Mouse (Mus musculus): ENCODE measurements around the gene Arsb. TPM values are rescaled to one million over a fixed set of nuclear protein-coding genes. Genes with fewer than 3 reads are reported as not detected.

Gene Arsb
- polyA plus RNA-seq, 1 experiment from 2014 or later, result 4.9 TPM

DNA sequence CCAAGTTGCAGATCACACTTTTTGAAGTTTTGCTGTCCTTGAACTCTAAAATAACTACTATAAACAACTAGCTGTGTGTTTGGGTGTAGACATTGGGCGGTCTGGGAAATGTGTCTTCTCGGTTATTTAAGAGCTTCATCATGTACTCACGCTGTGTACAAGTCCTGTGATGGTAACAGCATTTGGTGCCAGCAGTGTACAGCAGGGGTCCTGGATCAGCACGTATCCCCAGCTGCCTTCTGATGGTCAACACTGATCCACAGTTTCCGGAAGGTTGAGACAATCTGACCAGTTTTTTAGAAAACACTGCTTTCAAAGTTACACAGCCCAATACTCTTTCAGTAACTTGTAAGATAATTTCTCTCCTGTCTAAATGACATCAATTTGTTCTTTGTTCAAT is 108.0 kb downstream of the Arsb start:
- no peak overlapping the region for H3K4me2 ChIP-seq (replicated peaks; ENCODE audit: low read depth)
- H3K4me3 ChIP-seq (ENCODE audit: low read depth, low read length), result no peak overlapping the region
- no peaks in the 10 kb centered on the region for H3K9me3 ChIP-seq (ENCODE audit: control insufficient read depth, low read length)
- TF ChIP-seq EP300 (optimal IDR thresholded peaks at IDR 0.05) (no peak), CTCF (IDR thresholded peaks at IDR 0.05; ENCODE audit: low read depth) (no peak)
- no peaks in the 10 kb centered on the region for H3K4me1 ChIP-seq (replicated peaks; ENCODE audit: control insufficient read depth, insufficient read depth)
- H3K9ac ChIP-seq (ENCODE audit: low read length), result no peak overlapping the region
- 81% methylated on average over 5 of the region's 5 CpGs for WGBS
- no peaks in the 10 kb centered on the region for H3K36me3 ChIP-seq (ENCODE audit: control insufficient read depth, insufficient read depth, low read length)
- no peak overlapping the region for H3K27ac ChIP-seq (replicated peaks)
- H3K27me3 ChIP-seq (ENCODE audit: control insufficient read depth, insufficient read depth, low read length), result no peaks in the 10 kb centered on the region
- ATAC-seq (ENCODE audit: low FRiP score, low TSS enrichment) (no peak), DNase-seq (ENCODE audit: low spot score) (no peak)

DNA sequence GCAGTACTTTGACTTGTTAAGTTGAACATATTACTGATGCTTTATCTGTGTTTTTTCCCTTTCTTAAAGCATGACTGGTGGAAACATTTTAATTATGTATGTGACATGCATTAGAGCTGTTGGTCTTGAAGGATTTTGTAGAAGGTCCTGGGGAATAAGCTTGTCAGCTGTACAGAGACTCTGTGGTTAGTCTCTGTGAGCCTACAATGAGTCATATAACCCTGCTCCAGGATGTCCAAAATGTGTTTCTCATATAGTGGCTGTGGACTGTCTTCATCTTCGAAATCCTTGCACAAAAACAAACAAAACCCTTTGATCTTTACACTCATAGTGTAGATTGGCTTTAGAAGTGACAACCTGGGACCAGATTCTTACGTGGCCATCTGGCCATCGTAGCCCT is 110.7 kb downstream of the Arsb start:
- no peaks in the 10 kb centered on the region for H3K4me1 ChIP-seq (replicated peaks; ENCODE audit: control insufficient read depth, insufficient read depth)
- no peaks in the 10 kb centered on the region for H3K36me3 ChIP-seq (ENCODE audit: control insufficient read depth, insufficient read depth, low read length)
- H3K4me3 ChIP-seq (ENCODE audit: low read depth, low read length), result no peak overlapping the region
- TF ChIP-seq CTCF (IDR thresholded peaks at IDR 0.05; ENCODE audit: low read depth), result no peak
- TF ChIP-seq EP300 (optimal IDR thresholded peaks at IDR 0.05), result no peak
- DNase-seq (ENCODE audit: low spot score) (no peak), ATAC-seq (ENCODE audit: low FRiP score, low TSS enrichment) (no peak)
- H3K9me3 ChIP-seq (ENCODE audit: control insufficient read depth, low read length), result no peaks in the 10 kb centered on the region
- H3K27ac ChIP-seq (replicated peaks), result no peak overlapping the region
- H3K27me3 ChIP-seq (ENCODE audit: control insufficient read depth, insufficient read depth, low read length), result no peaks in the 10 kb centered on the region
- H3K4me2 ChIP-seq (replicated peaks; ENCODE audit: low read depth), result no peak overlapping the region
- WGBS, result 75% methylated on average over 3 of the region's 3 CpGs
- H3K9ac ChIP-seq (ENCODE audit: low read length), result no peak overlapping the region

DNA sequence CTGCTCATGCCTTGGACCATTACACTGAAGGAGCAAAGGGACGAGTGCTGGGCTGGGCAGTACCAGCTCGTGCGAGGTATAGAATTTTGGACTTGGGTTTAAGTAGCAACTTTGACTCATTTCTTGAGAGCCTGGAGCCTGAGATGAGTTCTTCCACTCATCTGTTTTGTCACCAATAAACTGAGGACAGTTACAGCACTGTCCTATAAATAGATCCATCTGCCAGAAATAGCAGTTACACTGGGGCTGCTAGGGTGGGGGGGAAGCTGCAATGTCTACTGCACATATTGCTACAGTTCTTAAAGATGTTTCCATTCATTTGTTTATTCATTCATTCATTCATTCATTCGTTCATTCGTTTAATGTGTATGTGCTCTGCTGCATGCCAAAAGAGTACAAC is 115.6 kb downstream of the Arsb start:
- H3K4me2 ChIP-seq (replicated peaks; ENCODE audit: low read depth), result no peak overlapping the region
- H3K4me3 ChIP-seq (ENCODE audit: low read depth, low read length), result no peak overlapping the region
- no peak for DNase-seq (ENCODE audit: low spot score)
- no peaks in the 10 kb centered on the region for H3K27me3 ChIP-seq (ENCODE audit: control insufficient read depth, insufficient read depth, low read length)
- H3K9ac ChIP-seq (ENCODE audit: low read length), result no peak overlapping the region
- no peaks in the 10 kb centered on the region for H3K4me1 ChIP-seq (replicated peaks; ENCODE audit: control insufficient read depth, insufficient read depth)
- 95% methylated on average over 5 of the region's 5 CpGs for WGBS
- ATAC-seq (ENCODE audit: low FRiP score, low TSS enrichment), result no peak
- TF ChIP-seq EP300 (optimal IDR thresholded peaks at IDR 0.05), result no peak
- no peak for TF ChIP-seq CTCF (IDR thresholded peaks at IDR 0.05; ENCODE audit: low read depth)
- no peaks in the 10 kb centered on the region for H3K9me3 ChIP-seq (ENCODE audit: control insufficient read depth, low read length)
- no peaks in the 10 kb centered on the region for H3K36me3 ChIP-seq (ENCODE audit: control insufficient read depth, insufficient read depth, low read length)
- H3K27ac ChIP-seq (replicated peaks), result no peak overlapping the region

DNA sequence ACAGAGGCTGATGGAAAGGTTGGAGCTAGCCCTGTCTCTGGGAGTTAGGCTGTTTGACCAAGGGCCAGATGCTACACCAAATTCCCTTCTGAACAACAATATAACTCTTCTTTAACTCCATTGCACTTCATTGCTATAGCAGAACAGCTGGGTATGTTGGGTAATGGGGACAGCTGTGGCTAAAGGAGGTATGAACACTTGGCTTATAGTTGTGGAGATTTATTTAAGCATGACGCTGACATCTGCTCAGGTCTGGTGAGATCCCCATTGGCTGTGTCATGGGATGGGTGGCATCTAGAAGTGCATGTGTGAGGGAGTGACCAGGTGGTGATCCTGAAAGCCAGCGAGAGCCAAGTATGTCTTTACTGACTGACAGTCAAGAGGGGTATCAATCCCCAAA is 116.8 kb downstream of the Arsb start:
- TF ChIP-seq EP300 (optimal IDR thresholded peaks at IDR 0.05), result no peak
- TF ChIP-seq CTCF (IDR thresholded peaks at IDR 0.05; ENCODE audit: low read depth), result no peak
- H3K4me3 ChIP-seq (ENCODE audit: low read depth, low read length), result no peak overlapping the region
- no peaks in the 10 kb centered on the region for H3K9me3 ChIP-seq (ENCODE audit: control insufficient read depth, low read length)
- H3K36me3 ChIP-seq (ENCODE audit: control insufficient read depth, insufficient read depth, low read length), result no peaks in the 10 kb centered on the region
- no peak overlapping the region for H3K4me2 ChIP-seq (replicated peaks; ENCODE audit: low read depth)
- no peaks in the 10 kb centered on the region for H3K27me3 ChIP-seq (ENCODE audit: control insufficient read depth, insufficient read depth, low read length)
- DNase-seq (ENCODE audit: low spot score), result no peak
- H3K4me1 ChIP-seq (replicated peaks; ENCODE audit: control insufficient read depth, insufficient read depth), result no peaks in the 10 kb centered on the region
- no peak overlapping the region for H3K27ac ChIP-seq (replicated peaks)
- ATAC-seq (ENCODE audit: low FRiP score, low TSS enrichment), result no peak
- WGBS, result 83% methylated on average over 2 of the region's 2 CpGs
- H3K9ac ChIP-seq (ENCODE audit: low read length), result no peak overlapping the region

DNA sequence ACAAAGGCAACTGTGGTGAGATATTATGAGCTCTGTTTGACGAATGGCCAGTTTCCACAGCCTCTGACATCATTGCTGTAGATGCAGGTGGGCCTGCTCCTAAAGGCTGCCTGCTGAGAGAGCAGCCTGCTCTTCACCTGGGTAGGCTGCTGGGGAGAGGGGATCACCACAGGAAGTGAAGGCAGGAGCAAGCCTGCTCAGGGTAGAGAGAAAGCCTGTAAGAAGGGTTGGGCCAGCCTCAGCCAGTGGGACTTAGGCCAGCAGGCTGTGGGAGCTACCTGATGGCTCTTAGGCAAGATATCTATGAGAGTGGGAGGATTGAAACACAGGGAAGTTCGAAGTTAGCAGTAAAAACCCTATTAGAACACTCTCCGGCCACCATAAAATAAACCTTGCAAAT is 117.5 kb downstream of the Arsb start:
- 86% methylated on average over 3 of the region's 3 CpGs for WGBS

DNA sequence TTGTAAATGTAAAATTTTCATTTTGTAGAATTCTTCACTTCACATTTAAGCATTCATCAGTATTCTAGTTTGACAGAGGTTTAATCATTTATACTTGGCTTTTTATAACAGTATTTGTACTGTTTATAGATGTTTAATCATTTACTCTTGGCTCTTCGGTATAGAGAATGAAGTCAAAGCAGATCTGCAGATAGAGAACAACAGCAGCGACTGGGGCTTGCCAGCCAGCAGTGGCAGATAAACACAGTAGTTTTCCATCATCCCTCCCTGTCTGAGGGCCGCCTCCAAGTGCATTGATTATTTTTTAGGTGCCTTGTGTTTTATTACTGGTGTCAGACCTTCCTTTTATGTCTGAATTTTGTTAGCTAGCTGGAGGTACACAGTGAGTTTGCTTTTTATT is 118.6 kb downstream of the Arsb start:
- no peaks in the 10 kb centered on the region for H3K4me1 ChIP-seq (replicated peaks; ENCODE audit: control insufficient read depth, insufficient read depth)
- ATAC-seq (ENCODE audit: low FRiP score, low TSS enrichment) (no peak), DNase-seq (ENCODE audit: low spot score) (no peak)
- H3K27me3 ChIP-seq (ENCODE audit: control insufficient read depth, insufficient read depth, low read length), result no peaks in the 10 kb centered on the region
- WGBS, result 23% methylated on average over 3 of the region's 3 CpGs
- H3K4me2 ChIP-seq (replicated peaks; ENCODE audit: low read depth), result no peak overlapping the region
- no peak overlapping the region for H3K27ac ChIP-seq (replicated peaks)
- H3K9ac ChIP-seq (ENCODE audit: low read length), result no peak overlapping the region
- no peak overlapping the region for H3K4me3 ChIP-seq (ENCODE audit: low read depth, low read length)
- TF ChIP-seq EP300 (optimal IDR thresholded peaks at IDR 0.05), result no peak
- no peak for TF ChIP-seq CTCF (IDR thresholded peaks at IDR 0.05; ENCODE audit: low read depth)
- no peaks in the 10 kb centered on the region for H3K36me3 ChIP-seq (ENCODE audit: control insufficient read depth, insufficient read depth, low read length)
- H3K9me3 ChIP-seq (ENCODE audit: control insufficient read depth, low read length), result no peaks in the 10 kb centered on the region

More for the DNA sequence above, 117.5 kb downstream of the Arsb start:
- TF ChIP-seq CTCF (IDR thresholded peaks at IDR 0.05; ENCODE audit: low read depth) (no peak), EP300 (optimal IDR thresholded peaks at IDR 0.05) (no peak)
- ATAC-seq (ENCODE audit: low FRiP score, low TSS enrichment) (no peak), DNase-seq (ENCODE audit: low spot score) (no peak)
- Histone ChIP-seq H3K27me3 (ENCODE audit: control insufficient read depth, insufficient read depth, low read length) (no peaks in the 10 kb centered on the region), H3K36me3 (ENCODE audit: control insufficient read depth, insufficient read depth, low read length) (no peaks in the 10 kb centered on the region), H3K4me2 (replicated peaks; ENCODE audit: low read depth) (no peak overlapping the region), H3K9ac (ENCODE audit: low read length) (no peak overlapping the region), H3K4me1 (replicated peaks; ENCODE audit: control insufficient read depth, insufficient read depth) (no peaks in the 10 kb centered on the region), H3K4me3 (ENCODE audit: low read depth, low read length) (no peak overlapping the region), H3K27ac (replicated peaks) (no peak overlapping the region), H3K9me3 (ENCODE audit: control insufficient read depth, low read length) (no peaks in the 10 kb centered on the region)

Measured in stomach, postnatal 0 days (tissue).